Mouse (Mus musculus): ENCODE measurements at regions not wholly inside any gene's neighbourhood (a gene's known extent, or its start where the extent isn't known, plus 50 kb on each side); places are given as distances from the start of the nearest gene placed in this dataset.

DNA sequence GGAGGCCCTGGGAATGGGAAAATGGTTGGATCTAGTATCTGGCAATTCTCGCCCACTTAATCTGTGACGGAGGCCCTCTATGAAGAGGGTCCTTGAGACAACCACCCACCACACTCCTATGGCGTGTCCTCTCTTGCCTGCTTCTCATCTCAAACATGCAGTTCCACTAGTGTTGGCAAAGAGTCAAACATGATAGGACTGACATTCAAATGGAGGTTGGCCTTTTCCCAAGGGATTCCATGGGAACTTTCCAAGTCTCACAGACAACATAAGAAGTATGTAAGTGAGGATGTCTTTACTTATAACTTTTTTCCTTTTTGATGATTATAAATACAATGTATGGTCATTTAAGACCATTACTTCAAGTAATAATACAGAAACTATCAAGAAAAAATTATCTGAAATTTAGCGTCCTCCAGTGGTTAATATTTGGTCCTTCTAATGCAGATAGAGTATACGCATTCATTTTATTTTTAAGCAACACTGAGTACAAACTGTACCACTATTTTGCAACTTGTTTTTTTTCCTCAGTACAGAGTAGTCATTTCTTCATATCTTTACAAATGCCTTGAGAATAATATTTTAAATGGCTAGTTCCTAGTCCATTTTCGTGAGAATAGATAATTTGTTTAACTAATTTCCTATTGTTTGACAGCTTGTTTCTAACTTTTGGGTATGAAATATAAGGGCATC, 280.2 kb downstream of the Foxo1 start:
- no peak overlapping the region for H3K4me3 ChIP-seq (ENCODE audit: low read length)
- no peaks in the 10 kb centered on the region for H3K36me3 ChIP-seq (ENCODE audit: control insufficient read depth, insufficient read depth)
- H3K4me2 ChIP-seq (ENCODE audit: low read depth, low read length) = no peak overlapping the region
- H3K9me3 ChIP-seq (replicated peaks; ENCODE audit: control insufficient read depth, low read length) = no peaks in the 10 kb centered on the region
- H3K9ac ChIP-seq (ENCODE audit: low read length) = no peak overlapping the region
- H3K27ac ChIP-seq (ENCODE audit: low read length) = no peak overlapping the region
- 56% methylated on average over 6 of the region's 6 CpGs for WGBS
- peaks cover 5% of the 10 kb centered on the region; the same call in 1 of the 2 replicates for H3K4me1 ChIP-seq (ENCODE audit: control insufficient read depth, insufficient read depth, low read length)
- peaks cover 10% of the 10 kb centered on the region for H3K27me3 ChIP-seq (ENCODE audit: control insufficient read depth, insufficient read depth, low read length)
- no peak for ATAC-seq (replicated peaks; ENCODE audit: extremely low read depth, insufficient read depth, low FRiP score)

DNA sequence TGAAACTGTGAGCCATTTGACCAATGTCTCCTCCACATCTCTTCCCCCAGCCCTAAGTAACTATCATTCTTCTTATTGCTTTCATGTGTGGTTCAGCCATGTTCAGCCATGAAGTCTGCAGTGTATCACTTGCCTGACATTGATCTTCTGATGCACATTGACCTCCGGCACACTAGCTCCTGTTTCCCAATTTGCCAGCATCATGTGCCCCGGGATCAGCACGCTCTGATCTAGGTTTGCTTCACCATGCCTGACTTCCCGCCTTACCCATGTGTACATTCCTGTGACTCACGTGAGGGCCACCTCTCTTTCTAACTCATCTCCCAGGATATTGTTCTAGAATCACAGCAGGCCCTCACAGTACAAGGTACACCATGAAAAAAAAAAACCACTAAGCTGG, 277.9 kb downstream of the Foxo1 start:
- Histone ChIP-seq H3K9me3 (replicated peaks; ENCODE audit: control insufficient read depth, low read length) (no peaks in the 10 kb centered on the region), H3K27ac (ENCODE audit: low read length) (no peak overlapping the region), H3K4me1 (ENCODE audit: control insufficient read depth, insufficient read depth, low read length) (peaks cover 7% of the 10 kb centered on the region; the same call in 1 of the 2 replicates), H3K4me2 (ENCODE audit: low read depth, low read length) (no peak overlapping the region), H3K27me3 (ENCODE audit: control insufficient read depth, insufficient read depth, low read length) (peaks cover 10% of the 10 kb centered on the region), H3K9ac (ENCODE audit: low read length) (no peak overlapping the region), H3K4me3 (ENCODE audit: low read length) (no peak overlapping the region), H3K36me3 (ENCODE audit: control insufficient read depth, insufficient read depth) (no peaks in the 10 kb centered on the region)
- no peak for ATAC-seq (replicated peaks; ENCODE audit: extremely low read depth, insufficient read depth, low FRiP score)
- 89% methylated on average over 5 of the region's 5 CpGs for WGBS

DNA sequence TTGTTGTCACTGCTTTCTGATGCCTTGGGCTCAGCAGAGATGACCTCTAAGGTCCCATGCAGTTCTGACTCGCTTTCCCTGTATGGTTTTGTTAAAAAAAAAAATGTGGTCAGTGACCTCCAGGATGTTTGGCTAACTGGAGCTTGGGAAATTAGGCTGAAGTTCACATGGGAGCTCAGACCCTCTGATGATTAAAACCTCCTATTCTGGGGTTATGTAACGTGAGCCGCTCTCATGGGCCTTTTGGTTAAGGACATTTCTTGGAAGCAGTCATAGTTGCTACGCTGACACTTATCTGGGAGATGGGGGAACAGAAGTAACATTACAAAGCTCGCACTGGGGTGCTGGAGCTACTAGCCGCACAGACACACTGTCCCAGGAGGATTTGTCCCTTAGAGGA, 274.9 kb downstream of the Foxo1 start:
- no peak overlapping the region for H3K4me2 ChIP-seq (ENCODE audit: low read depth, low read length)
- peaks cover 5% of the 10 kb centered on the region for H3K27me3 ChIP-seq (ENCODE audit: control insufficient read depth, insufficient read depth, low read length)
- no peaks in the 10 kb centered on the region for H3K36me3 ChIP-seq (ENCODE audit: control insufficient read depth, insufficient read depth)
- no peak overlapping the region for H3K27ac ChIP-seq (ENCODE audit: low read length)
- no peak overlapping the region for H3K9ac ChIP-seq (ENCODE audit: low read length)
- ATAC-seq (replicated peaks; ENCODE audit: extremely low read depth, insufficient read depth, low FRiP score) = no peak
- H3K4me3 ChIP-seq (ENCODE audit: low read length) = no peak overlapping the region
- 79% methylated on average over 6 of the region's 6 CpGs for WGBS
- H3K4me1 ChIP-seq (ENCODE audit: control insufficient read depth, insufficient read depth, low read length) = peaks cover 13% of the 10 kb centered on the region
- H3K9me3 ChIP-seq (replicated peaks; ENCODE audit: control insufficient read depth, low read length) = no peaks in the 10 kb centered on the region

DNA sequence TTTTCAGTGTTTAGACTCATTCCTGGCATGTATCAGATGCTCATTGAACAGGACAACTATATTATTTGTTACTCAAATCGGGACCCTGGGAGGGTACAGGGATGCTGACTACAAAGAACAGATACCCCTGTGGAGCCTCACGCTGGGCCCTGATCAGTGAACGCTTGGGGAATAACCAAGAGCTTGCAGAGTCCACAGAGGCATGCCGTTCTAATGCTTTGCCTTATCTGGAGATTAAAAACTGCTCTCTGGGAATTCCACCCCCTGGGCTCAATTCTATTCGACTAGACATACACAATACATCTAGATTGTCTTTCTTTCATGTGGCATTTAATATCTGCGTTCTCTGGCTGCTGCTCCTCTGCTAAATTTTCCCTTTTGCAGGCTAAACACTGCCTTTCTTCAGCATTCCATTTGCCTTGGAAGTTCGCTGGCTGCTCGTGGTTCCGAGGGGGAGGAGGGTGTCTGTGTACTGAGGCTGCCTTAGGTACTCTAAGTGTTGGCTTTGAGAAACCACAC, 272.8 kb downstream of the Foxo1 start:
- no peak overlapping the region for H3K9ac ChIP-seq (ENCODE audit: low read length)
- no peak for ATAC-seq (replicated peaks; ENCODE audit: extremely low read depth, insufficient read depth, low FRiP score)
- 33% methylated on average over 9 of the region's 9 CpGs for WGBS
- H3K27me3 ChIP-seq (ENCODE audit: control insufficient read depth, insufficient read depth, low read length) = peaks cover 6% of the 10 kb centered on the region
- H3K36me3 ChIP-seq (ENCODE audit: control insufficient read depth, insufficient read depth) = no peaks in the 10 kb centered on the region
- H3K4me3 ChIP-seq (ENCODE audit: low read length) = no peak overlapping the region
- H3K9me3 ChIP-seq (replicated peaks; ENCODE audit: control insufficient read depth, low read length) = no peaks in the 10 kb centered on the region
- no peak overlapping the region for H3K4me2 ChIP-seq (ENCODE audit: low read depth, low read length)
- H3K4me1 ChIP-seq (ENCODE audit: control insufficient read depth, insufficient read depth, low read length) = peaks cover 11% of the 10 kb centered on the region
- H3K27ac ChIP-seq (ENCODE audit: low read length) = no peak overlapping the region

DNA sequence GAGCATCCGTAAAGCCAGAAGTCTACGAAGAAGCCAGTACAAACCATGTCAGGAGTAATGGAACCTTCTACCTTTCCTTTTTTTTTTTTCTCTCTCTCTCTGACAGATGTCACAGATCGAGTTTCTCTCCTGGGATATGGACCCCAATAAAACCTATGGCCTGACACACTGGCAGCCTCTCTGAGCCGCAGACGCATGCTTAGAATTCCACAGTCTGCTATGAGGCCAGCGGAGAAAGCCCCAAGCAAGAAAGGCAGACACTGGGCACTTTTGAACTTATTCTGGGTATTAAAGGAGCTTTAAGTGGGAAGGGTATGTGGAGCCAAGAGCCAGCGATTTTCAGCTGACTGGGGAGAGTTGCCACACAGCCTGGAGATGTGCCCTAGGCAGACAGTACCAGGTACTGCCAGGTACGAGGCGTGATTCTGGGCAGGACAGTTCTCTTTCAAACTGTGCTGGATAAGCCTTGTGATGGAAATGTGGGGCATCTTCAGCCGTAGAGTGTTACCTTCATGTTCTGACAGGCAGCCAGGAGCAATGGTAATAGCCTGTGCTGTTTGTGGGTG, 271.8 kb downstream of the Foxo1 start:
- Histone ChIP-seq H3K4me1 (ENCODE audit: control insufficient read depth, insufficient read depth, low read length) (peaks cover 11% of the 10 kb centered on the region), H3K4me3 (ENCODE audit: low read length) (no peak overlapping the region), H3K4me2 (ENCODE audit: low read depth, low read length) (no peak overlapping the region), H3K9ac (ENCODE audit: low read length) (no peak overlapping the region), H3K36me3 (ENCODE audit: control insufficient read depth, insufficient read depth) (no peaks in the 10 kb centered on the region), H3K9me3 (replicated peaks; ENCODE audit: control insufficient read depth, low read length) (no peaks in the 10 kb centered on the region), H3K27me3 (ENCODE audit: control insufficient read depth, insufficient read depth, low read length) (peaks cover 6% of the 10 kb centered on the region), H3K27ac (ENCODE audit: low read length) (no peak overlapping the region)
- no peak for ATAC-seq (replicated peaks; ENCODE audit: extremely low read depth, insufficient read depth, low FRiP score)
- 44% methylated on average over 10 of the region's 10 CpGs for WGBS

DNA sequence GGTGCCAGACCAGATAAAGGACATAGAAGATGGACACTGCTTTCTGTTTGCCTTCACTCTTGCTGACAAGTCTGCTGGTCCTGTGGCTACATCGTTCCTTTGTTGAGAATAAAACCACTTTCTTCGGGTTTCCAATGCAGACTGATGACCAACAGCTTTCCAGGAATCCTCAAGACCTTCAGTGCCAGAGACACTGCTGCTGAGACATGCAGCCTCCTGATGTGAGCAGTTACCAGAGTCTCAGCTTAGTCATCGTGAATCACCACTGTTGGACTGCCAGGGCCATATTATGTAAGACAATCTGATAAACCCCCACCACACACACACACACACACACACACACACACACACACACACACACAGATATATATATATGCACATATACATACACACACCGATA, 270.2 kb downstream of the Foxo1 start:
- Histone ChIP-seq H3K36me3 (ENCODE audit: control insufficient read depth, insufficient read depth) (no peaks in the 10 kb centered on the region), H3K9me3 (replicated peaks; ENCODE audit: control insufficient read depth, low read length) (no peaks in the 10 kb centered on the region), H3K27me3 (ENCODE audit: control insufficient read depth, insufficient read depth, low read length) (peaks cover 6% of the 10 kb centered on the region), H3K4me1 (ENCODE audit: control insufficient read depth, insufficient read depth, low read length) (peaks cover 11% of the 10 kb centered on the region), H3K27ac (ENCODE audit: low read length) (no peak overlapping the region), H3K4me2 (ENCODE audit: low read depth, low read length) (no peak overlapping the region), H3K4me3 (ENCODE audit: low read length) (no peak overlapping the region), H3K9ac (ENCODE audit: low read length) (no peak overlapping the region)
- ATAC-seq (replicated peaks; ENCODE audit: extremely low read depth, insufficient read depth, low FRiP score) = no peak
- WGBS = 77% methylated on average over 4 of the region's 4 CpGs

DNA sequence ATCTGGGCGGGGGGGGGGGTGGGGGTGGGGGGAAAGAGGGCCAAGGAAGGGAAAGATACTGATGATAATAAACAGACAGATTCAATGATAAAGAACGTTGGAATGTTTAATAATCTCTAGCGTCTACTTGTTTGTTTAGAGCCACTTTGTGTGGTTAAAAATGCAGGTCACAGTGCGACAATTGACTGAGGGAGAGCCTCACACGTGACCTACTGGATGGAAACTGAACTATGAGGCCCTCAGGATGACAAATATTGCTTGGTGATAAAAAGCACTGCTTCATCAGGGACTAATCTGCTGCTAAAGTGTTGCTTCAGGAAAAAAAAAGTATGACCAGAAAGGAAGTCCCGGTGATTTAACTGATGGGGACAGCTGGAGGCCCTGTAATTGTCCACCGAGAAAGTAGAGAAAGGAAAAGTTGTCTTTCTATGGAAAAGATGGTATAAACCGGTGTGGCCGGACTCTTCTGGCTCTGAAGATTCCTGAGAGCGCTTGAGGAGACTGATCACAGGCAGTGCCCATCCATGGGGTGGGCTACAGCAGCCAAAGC, 269.3 kb downstream of the Foxo1 start:
- Histone ChIP-seq H3K4me2 (ENCODE audit: low read depth, low read length) (no peak overlapping the region), H3K27me3 (ENCODE audit: control insufficient read depth, insufficient read depth, low read length) (peaks cover 6% of the 10 kb centered on the region), H3K36me3 (ENCODE audit: control insufficient read depth, insufficient read depth) (no peaks in the 10 kb centered on the region), H3K4me1 (ENCODE audit: control insufficient read depth, insufficient read depth, low read length) (peaks cover 11% of the 10 kb centered on the region), H3K4me3 (ENCODE audit: low read length) (no peak overlapping the region), H3K27ac (ENCODE audit: low read length) (no peak overlapping the region), H3K9ac (ENCODE audit: low read length) (no peak overlapping the region), H3K9me3 (replicated peaks; ENCODE audit: control insufficient read depth, low read length) (no peaks in the 10 kb centered on the region)
- WGBS = 74% methylated on average over 10 of the region's 10 CpGs
- ATAC-seq (replicated peaks; ENCODE audit: extremely low read depth, insufficient read depth, low FRiP score) = no peak

DNA sequence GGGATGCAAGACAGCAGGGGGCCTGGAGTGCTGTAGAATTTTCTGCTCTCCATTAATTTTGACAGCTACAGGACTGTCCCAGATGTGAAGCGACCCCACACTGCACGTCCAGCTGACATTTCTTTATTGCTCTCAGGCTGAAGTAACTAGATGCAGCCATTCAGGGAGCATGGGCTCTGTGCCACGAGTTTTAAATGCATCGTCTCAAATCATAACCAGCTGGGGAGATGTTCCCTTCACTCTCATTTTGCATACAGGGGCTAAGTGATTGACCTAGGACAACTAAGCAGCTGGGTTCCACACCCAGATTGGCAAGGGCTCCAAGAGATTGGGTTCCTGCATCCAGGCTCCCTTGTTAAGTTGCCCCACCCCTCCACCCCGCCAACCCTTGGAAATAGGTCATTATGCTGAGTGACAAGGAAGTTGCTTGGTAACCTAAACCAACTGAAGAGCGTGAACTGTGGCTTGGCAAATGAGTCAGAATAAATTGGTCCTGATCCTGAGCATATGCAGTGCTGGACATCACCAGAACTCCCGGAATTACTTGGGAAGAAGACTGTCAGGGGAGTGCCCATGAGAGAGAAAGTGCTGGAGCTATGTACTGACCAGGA, 267.4 kb downstream of the Foxo1 start:
- no peak overlapping the region for H3K4me3 ChIP-seq (ENCODE audit: low read length)
- ATAC-seq (replicated peaks; ENCODE audit: extremely low read depth, insufficient read depth, low FRiP score) = no peak
- 68% methylated on average over 7 of the region's 7 CpGs for WGBS

DNA sequence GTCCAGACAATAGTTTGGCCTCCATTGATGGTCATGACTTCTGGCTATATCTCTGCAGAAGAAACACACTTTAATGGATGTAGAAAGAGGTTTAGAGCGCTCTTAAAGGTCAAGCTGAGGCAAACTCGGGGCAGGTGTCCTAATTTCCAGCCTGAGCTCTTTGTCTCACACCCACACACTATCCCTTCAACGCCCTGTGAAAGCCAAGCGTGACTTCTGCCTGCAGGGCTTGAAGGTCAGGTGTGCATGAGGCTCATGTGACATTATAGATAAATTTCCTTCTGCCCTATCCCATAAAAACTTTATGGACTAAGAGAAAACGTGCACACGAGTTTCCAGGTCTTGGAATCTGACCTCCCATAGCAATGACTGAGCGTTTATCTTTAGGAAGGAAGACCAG, 266.0 kb downstream of the Foxo1 start:
- no peak overlapping the region for H3K9ac ChIP-seq (ENCODE audit: low read length)
- H3K27ac ChIP-seq (ENCODE audit: low read length) = no peak overlapping the region
- no peak overlapping the region for H3K4me2 ChIP-seq (ENCODE audit: low read depth, low read length)
- H3K27me3 ChIP-seq (ENCODE audit: control insufficient read depth, insufficient read depth, low read length) = peaks cover 6% of the 10 kb centered on the region
- no peaks in the 10 kb centered on the region for H3K4me1 ChIP-seq (ENCODE audit: control insufficient read depth, insufficient read depth, low read length)
- H3K9me3 ChIP-seq (replicated peaks; ENCODE audit: control insufficient read depth, low read length) = no peaks in the 10 kb centered on the region
- no peak overlapping the region for H3K4me3 ChIP-seq (ENCODE audit: low read length)
- 72% methylated on average over 7 of the region's 7 CpGs for WGBS
- ATAC-seq (replicated peaks; ENCODE audit: extremely low read depth, insufficient read depth, low FRiP score) = no peak
- H3K36me3 ChIP-seq (ENCODE audit: control insufficient read depth, insufficient read depth) = no peaks in the 10 kb centered on the region

More for the DNA sequence above, 267.4 kb downstream of the Foxo1 start:
- no peak overlapping the region for H3K9ac ChIP-seq (ENCODE audit: low read length)
- H3K4me1 ChIP-seq (ENCODE audit: control insufficient read depth, insufficient read depth, low read length) = peaks cover 5% of the 10 kb centered on the region
- H3K4me2 ChIP-seq (ENCODE audit: low read depth, low read length) = no peak overlapping the region
- H3K9me3 ChIP-seq (replicated peaks; ENCODE audit: control insufficient read depth, low read length) = no peaks in the 10 kb centered on the region
- H3K27ac ChIP-seq (ENCODE audit: low read length) = no peak overlapping the region
- no peaks in the 10 kb centered on the region for H3K36me3 ChIP-seq (ENCODE audit: control insufficient read depth, insufficient read depth)
- H3K27me3 ChIP-seq (ENCODE audit: control insufficient read depth, insufficient read depth, low read length) = peaks cover 6% of the 10 kb centered on the region

Data from heart, embryonic 16.5 days (tissue).